Mouse (Mus musculus) liver, embryonic 14.5 days (tissue): Measurements from ENCODE around the gene Gpr141. TPM values are rescaled to one million over a fixed set of nuclear protein-coding genes. Genes with fewer than 3 reads are reported as not detected.

Source experiments
- ATAC-seq: fragments of 200-750 bp; cut with Nextera tagmentation; 2 replicates; pipeline ENCODE4 v1.8.0; 2017; ENCODE audit warnings: moderate number of reproducible peaks, mild to moderate bottlenecking, moderate library complexity; ENCODE audit not compliant: insufficient read depth
- DNase-seq, 3 experiments: peaks; one replicate each; pipeline ENCODE4 v3.0.0-alpha.2; 2012 to 2013; ENCODE audit warnings: low read depth in 3 of 3, low spot score in 3 of 3
- H3K27ac ChIP-seq: fragments of 300-500 bp; sonication (generic); 2 replicates; pipeline ENCODE4 v1.5.1; 2014; ENCODE audit warnings: moderate library complexity, mild to moderate bottlenecking, control low read depth, inconsistent platforms
- H3K27me3 ChIP-seq: fragments of 300-500 bp; sonication (generic); 2 replicates; pipeline ENCODE4 v1.6.1; 2014; ENCODE audit warnings: mild to moderate bottlenecking, low read length, moderate library complexity; ENCODE audit not compliant: control insufficient read depth, insufficient read depth
- H3K36me3 ChIP-seq: fragments of 300-500 bp; sonication (generic); replicated peaks from 2 replicates; pipeline ENCODE4 v1.6.1; 2014; ENCODE audit warnings: low read depth; ENCODE audit not compliant: control insufficient read depth, insufficient read depth
- H3K4me1 ChIP-seq, 2 experiments: fragments of 200-500 bp in 1 of 2; fragments of 300-500 bp in 1 of 2; sonication (generic) in 1 of 2; replicated peaks; 2 replicates each; pipeline ENCODE4 v1.6.1; 2012 to 2014; ENCODE audit warnings: antibody characterized with exemption in 1 of 2, inconsistent platforms in 1 of 2, low read length in 1 of 2; ENCODE audit not compliant: control insufficient read depth in 2 of 2, insufficient read depth in 2 of 2
- H3K4me2 ChIP-seq: fragments of 300-500 bp; sonication (generic); 2 replicates; pipeline ENCODE4 v1.6.1; 2014; ENCODE audit warnings: low read depth, mild to moderate bottlenecking, control low read depth, moderate library complexity
- H3K4me3 ChIP-seq, 2 experiments: fragments of 200-500 bp in 1 of 2; fragments of 300-500 bp in 1 of 2; sonication (generic) in 1 of 2; 2 replicates each; pipeline ENCODE4 v1.5.1; 2012 to 2014; ENCODE audit warnings: low read depth in 2 of 2, low read length in 2 of 2, mild to moderate bottlenecking in 2 of 2, control low read depth in 1 of 2, inconsistent platforms in 1 of 2, moderate library complexity in 1 of 2; ENCODE audit not compliant: insufficient read depth in 1 of 2
- H3K9ac ChIP-seq: fragments of 300-500 bp; sonication (generic); replicated peaks from 2 replicates; pipeline ENCODE4 v1.6.1; 2014; ENCODE audit warnings: mild to moderate bottlenecking, control low read depth, moderate library complexity
- H3K9me3 ChIP-seq: fragments of 300-500 bp; sonication (generic); 2 replicates; pipeline ENCODE4 v1.6.1; 2016; ENCODE audit warnings: low read length, mixed read lengths; ENCODE audit not compliant: control insufficient read depth
- CTCF ChIP-seq: IDR thresholded peaks from 2 replicates; pipeline ENCODE4 v1.5.1; 2016; ENCODE audit warnings: antibody characterized with exemption, low read depth, control low read depth
- EP300 ChIP-seq: IDR thresholded peaks from 2 replicates; pipeline ENCODE4 v1.6.1; 2016; ENCODE audit warnings: antibody characterized with exemption, low read depth
- WGBS: fragments of 180-500 bp; shearing (Covaris S2); extraction: QIAGEN DNeasy Blood & Tissue Kit; methylation state at CpG from one replicate; pipeline ENCODE4 v1.1.7; 2014; ENCODE audit not compliant: insufficient replicate concordance; 5-methylcytosine and 5-hydroxymethylcytosine counted together
- polyA plus RNA-seq, 2 experiments: library from polyadenylated mRNA; depleted of rRNA in 1 of 2; stranded (reverse) in 1 of 2; unstranded in 1 of 2; fragments of >200 nt; fragmentation: Nextera tagmentation in 1 of 2; extraction: Ambion mirVana in 1 of 2; gene quantifications; 2 replicates each; pipeline versions ENCODE4 v1.2.1 to v1.2.3; 2012 to 2014

Gpr141 gene
- polyA plus RNA-seq, 2 experiments, result 0.65 to 2.8 TPM

DNA sequence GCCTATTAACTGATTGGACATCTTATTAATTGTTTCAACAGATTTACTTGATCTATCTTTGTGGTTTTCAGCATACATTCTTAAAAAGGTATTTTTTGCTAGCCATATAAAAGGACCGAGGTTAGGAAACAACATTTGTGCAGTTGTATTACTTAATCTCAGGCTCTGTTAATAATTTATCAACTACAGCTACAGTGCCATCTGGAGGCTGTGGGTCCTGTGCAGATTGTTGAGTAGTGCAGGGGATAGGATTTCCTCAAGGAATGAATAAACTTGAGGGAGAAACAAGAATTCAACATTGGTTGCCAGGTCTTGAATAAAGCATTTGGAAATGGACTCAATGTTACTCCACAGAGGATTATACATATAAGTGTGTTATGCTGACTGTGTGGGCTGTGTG is 53.9 kb downstream of the Gpr141 start:
- no peaks in the 10 kb centered on the region for H3K9me3 ChIP-seq
- H3K9ac ChIP-seq, result no peak overlapping the region
- no peak for DNase-seq
- TF ChIP-seq CTCF (no peak), EP300 (no peak)
- H3K4me3 ChIP-seq, result no peak overlapping the region
- no peak overlapping the region for H3K4me2 ChIP-seq
- no peak overlapping the region for H3K27ac ChIP-seq
- WGBS, result 57% methylated on average over 1 of the region's 1 CpGs
- H3K27me3 ChIP-seq, result no peaks in the 10 kb centered on the region
- H3K4me1 ChIP-seq, result no peaks in the 10 kb centered on the region
- ATAC-seq, result no peak
- H3K36me3 ChIP-seq, result no peaks in the 10 kb centered on the region

DNA sequence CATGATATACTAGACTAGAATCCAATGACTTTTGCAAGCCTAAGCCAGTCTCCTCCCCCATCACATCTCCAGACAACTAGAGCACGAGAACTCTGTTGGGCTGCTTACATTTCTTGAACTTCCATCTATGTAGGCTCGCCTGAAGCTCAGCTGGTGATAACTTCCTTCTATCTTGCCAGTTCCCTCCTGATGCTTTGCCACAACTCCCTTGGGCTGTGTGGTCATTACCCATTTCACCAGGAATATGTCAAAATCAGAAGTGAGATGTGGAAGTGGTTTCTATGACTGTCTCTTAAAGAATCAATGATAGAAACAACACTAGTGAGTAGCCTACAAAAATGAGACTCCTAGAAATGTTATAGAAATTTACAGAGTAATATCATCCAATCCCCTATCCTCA is 56.9 kb downstream of the Gpr141 start:
- no peaks in the 10 kb centered on the region for H3K36me3 ChIP-seq
- DNase-seq (no peak), ATAC-seq (no peak)
- H3K4me3 ChIP-seq, result no peak overlapping the region
- H3K4me1 ChIP-seq, result no peaks in the 10 kb centered on the region
- WGBS, result 38% methylated on average over 2 of the region's 2 CpGs
- no peaks in the 10 kb centered on the region for H3K9me3 ChIP-seq
- no peak overlapping the region for H3K9ac ChIP-seq
- no peak for TF ChIP-seq EP300
- no peak for TF ChIP-seq CTCF
- no peaks in the 10 kb centered on the region for H3K27me3 ChIP-seq
- no peak overlapping the region for H3K27ac ChIP-seq
- H3K4me2 ChIP-seq, result no peak overlapping the region

DNA sequence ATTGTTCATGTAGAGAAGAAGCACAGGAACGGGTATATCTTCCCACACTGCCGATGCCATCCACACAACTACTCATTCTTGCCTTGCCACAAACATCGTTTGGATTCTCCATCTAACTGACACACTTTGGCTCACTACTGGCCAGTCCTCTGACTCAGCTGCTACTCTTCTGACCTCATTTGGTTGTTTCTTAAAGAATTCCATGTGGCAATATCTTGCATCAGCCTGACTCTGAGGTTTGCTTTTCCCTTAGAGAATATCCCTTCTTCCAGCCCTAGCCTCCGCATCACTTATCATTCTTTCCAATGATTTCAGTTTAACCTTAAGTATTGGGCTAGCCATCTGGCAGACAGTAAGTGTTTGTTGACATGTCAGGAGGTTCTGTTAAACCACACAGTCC is 59.8 kb downstream of the Gpr141 start:
- DNase-seq (no peak), ATAC-seq (no peak)
- Histone ChIP-seq H3K4me2 (no peak overlapping the region), H3K9ac (no peak overlapping the region), H3K27ac (no peak overlapping the region), H3K27me3 (no peaks in the 10 kb centered on the region), H3K36me3 (no peaks in the 10 kb centered on the region), H3K4me3 (no peak overlapping the region), H3K9me3 (no peaks in the 10 kb centered on the region), H3K4me1 (no peaks in the 10 kb centered on the region)
- no peak for TF ChIP-seq CTCF
- TF ChIP-seq EP300, result no peak
- WGBS, result 71% methylated on average over 4 of the region's 4 CpGs

DNA sequence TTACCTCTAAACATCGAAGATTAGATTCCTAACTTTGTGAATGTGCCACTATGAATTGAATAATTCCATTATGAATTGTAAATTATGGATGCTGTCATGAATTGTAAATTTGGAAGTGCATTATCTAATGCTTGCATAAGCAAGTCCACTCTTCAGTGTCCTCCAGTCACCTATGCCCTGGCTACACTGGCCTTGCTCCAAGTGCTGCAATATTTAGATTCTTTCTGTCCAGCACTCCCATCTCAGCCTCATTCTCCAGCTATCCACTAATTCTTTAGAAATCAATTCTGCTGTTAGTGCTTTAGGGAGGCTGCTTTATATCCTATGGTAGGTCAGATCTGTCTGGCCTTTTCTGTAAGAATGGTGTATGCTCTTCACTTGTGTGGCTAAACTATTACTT is 60.8 kb downstream of the Gpr141 start:
- Histone ChIP-seq H3K9me3 (no peaks in the 10 kb centered on the region), H3K4me1 (no peaks in the 10 kb centered on the region), H3K27me3 (no peaks in the 10 kb centered on the region), H3K36me3 (no peaks in the 10 kb centered on the region), H3K27ac (no peak overlapping the region), H3K4me2 (no peak overlapping the region), H3K9ac (no peak overlapping the region), H3K4me3 (no peak overlapping the region)
- WGBS, result 75% methylated on average over 1 of the region's 1 CpGs
- ATAC-seq (no peak), DNase-seq (no peak)
- TF ChIP-seq EP300, result no peak

DNA sequence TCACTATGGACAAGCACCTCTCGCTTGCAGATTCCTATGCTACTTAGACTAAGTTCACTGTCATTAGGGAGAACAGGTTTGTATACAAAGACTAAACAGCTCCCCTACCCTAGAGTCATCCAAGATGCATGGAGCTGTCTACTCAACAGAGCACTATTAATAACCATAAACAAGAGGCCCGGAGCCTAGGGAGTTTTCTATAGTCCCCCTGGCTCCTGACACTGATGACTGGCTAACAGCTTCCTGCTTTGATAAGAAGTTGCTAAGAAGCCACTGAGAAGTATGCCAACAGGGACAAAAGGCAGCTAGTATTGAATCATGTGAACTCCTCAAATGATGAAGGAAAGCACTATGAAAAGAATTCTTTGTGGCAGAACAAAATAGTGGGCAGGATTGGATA is 78.3 kb downstream of the Gpr141 start:
- Histone ChIP-seq H3K9me3 (no peaks in the 10 kb centered on the region), H3K4me2 (no peak overlapping the region), H3K4me1 (no peaks in the 10 kb centered on the region), H3K36me3 (no peaks in the 10 kb centered on the region), H3K27ac (no peak overlapping the region), H3K27me3 (no peaks in the 10 kb centered on the region), H3K9ac (no peak overlapping the region), H3K4me3 (no peak overlapping the region)
- TF ChIP-seq CTCF, result no peak
- ATAC-seq, result no peak
- DNase-seq, result no peak
- 38% methylated on average over 2 of the region's 2 CpGs for WGBS

DNA sequence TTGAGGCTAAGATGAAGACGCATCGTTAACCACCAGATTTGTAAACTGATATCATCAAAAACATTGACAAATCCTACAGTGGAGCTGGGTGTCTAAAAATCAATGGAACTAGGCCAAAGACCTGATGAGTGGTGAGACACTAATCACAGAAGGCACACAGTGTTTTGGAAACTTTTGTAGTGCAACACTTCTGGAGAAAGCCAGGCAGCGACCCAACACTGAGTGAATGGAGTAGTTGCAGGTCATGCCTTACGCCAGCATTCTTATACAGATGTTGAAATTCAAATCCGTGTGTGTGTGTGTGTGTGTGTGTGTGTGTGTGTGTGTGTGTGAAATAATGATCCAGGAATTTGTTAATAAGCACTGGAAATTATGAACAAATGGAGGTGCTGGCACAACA is 79.5 kb downstream of the Gpr141 start:
- no peak overlapping the region for H3K4me3 ChIP-seq
- TF ChIP-seq EP300, result no peak
- TF ChIP-seq CTCF, result no peak
- H3K9ac ChIP-seq, result no peak overlapping the region
- H3K27me3 ChIP-seq, result no peaks in the 10 kb centered on the region
- WGBS, result 69% methylated on average over 5 of the region's 5 CpGs
- DNase-seq, result no peak
- H3K36me3 ChIP-seq, result no peaks in the 10 kb centered on the region
- no peak for ATAC-seq
- H3K4me1 ChIP-seq, result no peaks in the 10 kb centered on the region
- H3K27ac ChIP-seq, result no peak overlapping the region
- no peaks in the 10 kb centered on the region for H3K9me3 ChIP-seq
- no peak overlapping the region for H3K4me2 ChIP-seq
